Mouse (Mus musculus) liver, embryonic 11.5 days (tissue): ENCODE results near the gene Nfkb1. TPM values are rescaled to one million over a fixed set of nuclear protein-coding genes. Genes with fewer than 3 reads are reported as not detected.

ENCODE experiments used
- ATAC-seq: fragments of 200-750 bp; cut with Nextera tagmentation; replicated peaks from 2 replicates; pipeline ENCODE4 v1.8.0; 2017; ENCODE audit warnings: moderate number of reproducible peaks, mild to moderate bottlenecking, moderate TSS enrichment, moderate library complexity; ENCODE audit not compliant: low FRiP score
- DNase-seq: peaks from one replicate; pipeline ENCODE4 v3.0.0-alpha.2; 2017; ENCODE audit warnings: low spot score
- H3K27ac ChIP-seq: fragments of 300-500 bp; sonication (generic); 2 replicates; pipeline ENCODE4 v1.5.1; 2014; ENCODE audit warnings: mild to moderate bottlenecking, low read depth, low read length, control low read depth
- H3K27me3 ChIP-seq: fragments of 300-500 bp; sonication (generic); replicated peaks from 2 replicates; pipeline ENCODE4 v1.6.1; 2014; ENCODE audit warnings: low read length, mixed read lengths; ENCODE audit not compliant: control insufficient read depth, insufficient read depth
- H3K36me3 ChIP-seq: fragments of 300-500 bp; sonication (generic); 2 replicates; pipeline ENCODE4 v1.6.1; 2014; ENCODE audit warnings: mild to moderate bottlenecking, low read length, moderate library complexity, mixed read lengths; ENCODE audit not compliant: control insufficient read depth, insufficient read depth
- H3K4me1 ChIP-seq: fragments of 300-500 bp; sonication (generic); replicated peaks from 2 replicates; pipeline ENCODE4 v1.6.1; 2014; ENCODE audit warnings: low read length, mixed read lengths; ENCODE audit not compliant: control insufficient read depth, insufficient read depth
- H3K4me2 ChIP-seq: fragments of 300-500 bp; sonication (generic); 2 replicates; pipeline ENCODE4 v1.6.1; 2014; ENCODE audit warnings: mild to moderate bottlenecking, control low read depth, moderate library complexity
- H3K4me3 ChIP-seq: fragments of 300-500 bp; sonication (generic); 2 replicates; pipeline ENCODE4 v1.5.1; 2014; ENCODE audit warnings: low read depth, low read length, control low read depth
- H3K9ac ChIP-seq: fragments of 300-500 bp; sonication (generic); 2 replicates; pipeline ENCODE4 v1.6.1; 2014; ENCODE audit warnings: low read depth, low read length, control low read depth
- H3K9me3 ChIP-seq: fragments of 300-500 bp; sonication (generic); 2 replicates; pipeline ENCODE4 v1.6.1; 2016; ENCODE audit warnings: low read length, inconsistent platforms, mixed read lengths; ENCODE audit not compliant: control insufficient read depth
- WGBS: fragments of 180-500 bp; shearing (Covaris S2); extraction: QIAGEN DNeasy Blood & Tissue Kit; methylation state at CpG from one replicate; pipeline ENCODE4 v1.1.7; 2014; 5-methylcytosine and 5-hydroxymethylcytosine counted together
- polyA plus RNA-seq: library from polyadenylated mRNA; unstranded; fragments of >200 nt; fragmentation: Nextera tagmentation; extraction: Ambion mirVana; gene quantifications from 2 replicates; pipeline ENCODE4 v1.2.1, GENCODE M21; 2014

Nfkb1 gene
- polyA plus RNA-seq, 1 experiment from 2014 or later, result 27.8 TPM

GRCm38 (mm10) chr3:135690568-135691190 lies 668 bp downstream of the Nfkb1 start:
- Histone ChIP-seq H3K4me1 (peaks cover 24% of the 10 kb centered on the region), H3K4me3 (peak overlapping the region; percentile 83), H3K27ac (peak overlapping the region; percentile 77), H3K9ac (peak overlapping the region; percentile 88), H3K27me3 (no peaks in the 10 kb centered on the region), H3K36me3 (no peaks in the 10 kb centered on the region), H3K9me3 (no peaks in the 10 kb centered on the region), H3K4me2 (peak overlapping the region; percentile 82)
- DNase-seq, result peak; percentile 71
- peak; percentile 57 for ATAC-seq
- under 1% methylated on average over 39 of the region's 47 CpGs for WGBS

- peak overlapping the region; percentile 77; the same call in 1 of the 2 replicates for H3K27ac ChIP-seq
- peaks cover 20% of the 10 kb centered on the region for H3K4me1 ChIP-seq
- H3K9ac ChIP-seq, result peak overlapping the region; percentile 88
- WGBS, result 49% methylated on average over 10 of the region's 10 CpGs
- DNase-seq (no peak), ATAC-seq (no peak)
- H3K4me3 ChIP-seq, result peak overlapping the region; percentile 83
- H3K9me3 ChIP-seq, result no peaks in the 10 kb centered on the region
- H3K36me3 ChIP-seq, result no peaks in the 10 kb centered on the region
- H3K27me3 ChIP-seq, result no peaks in the 10 kb centered on the region
- H3K4me2 ChIP-seq, result peak overlapping the region; percentile 82
These were observed 1.4 kb downstream of the Nfkb1 start for GRCm38 (mm10) chr3:135689773-135690567.

- Histone ChIP-seq H3K4me3 (no peak overlapping the region), H3K36me3 (no peaks in the 10 kb centered on the region), H3K27me3 (no peaks in the 10 kb centered on the region), H3K9me3 (no peaks in the 10 kb centered on the region), H3K27ac (no peak overlapping the region), H3K4me2 (peak overlapping the region; percentile 82), H3K4me1 (peaks cover 20% of the 10 kb centered on the region), H3K9ac (no peak overlapping the region)
- WGBS, result 31% methylated on average over 11 of the region's 11 CpGs
- no peak for DNase-seq
- ATAC-seq, result no peak
These were observed 2.2 kb downstream of the Nfkb1 start for GRCm38 (mm10) chr3:135688970-135689772.

- Histone ChIP-seq H3K9me3 (no peaks in the 10 kb centered on the region), H3K27me3 (no peaks in the 10 kb centered on the region), H3K4me1 (peaks cover 20% of the 10 kb centered on the region), H3K9ac (no peak overlapping the region), H3K4me3 (no peak overlapping the region), H3K4me2 (no peak overlapping the region), H3K36me3 (no peaks in the 10 kb centered on the region), H3K27ac (no peak overlapping the region)
- 64% methylated on average over 9 of the region's 9 CpGs for WGBS
- peak; percentile 24 for DNase-seq
- ATAC-seq, result no peak
These were observed 3.4 kb downstream of the Nfkb1 start for GRCm38 (mm10) chr3:135687965-135688364.

GRCm38 (mm10) chr3:135686419-135686818 lies 4.9 kb downstream of the Nfkb1 start:
- 66% methylated on average over 5 of the region's 5 CpGs for WGBS

GRCm38 (mm10) chr3:135683275-135683674 lies 8.1 kb downstream of the Nfkb1 start:
- ATAC-seq (no peak), DNase-seq (no peak)
- Histone ChIP-seq H3K27me3 (no peaks in the 10 kb centered on the region), H3K27ac (no peak overlapping the region), H3K9ac (no peak overlapping the region), H3K4me1 (peaks cover 16% of the 10 kb centered on the region), H3K36me3 (no peaks in the 10 kb centered on the region), H3K4me3 (no peak overlapping the region), H3K4me2 (no peak overlapping the region), H3K9me3 (no peaks in the 10 kb centered on the region)
- WGBS, result 55% methylated on average over 6 of the region's 6 CpGs

More at GRCm38 (mm10) chr3:135686419-135686818, 4.9 kb downstream of the Nfkb1 start:
- no peaks in the 10 kb centered on the region for H3K9me3 ChIP-seq
- H3K4me3 ChIP-seq, result no peak overlapping the region
- no peak overlapping the region for H3K27ac ChIP-seq
- peaks cover 21% of the 10 kb centered on the region for H3K4me1 ChIP-seq
- peak; percentile 20 for DNase-seq
- no peak for ATAC-seq
- H3K4me2 ChIP-seq, result no peak overlapping the region
- no peak overlapping the region for H3K9ac ChIP-seq
- H3K27me3 ChIP-seq, result no peaks in the 10 kb centered on the region
- H3K36me3 ChIP-seq, result no peaks in the 10 kb centered on the region

GRCm38 (mm10) chr3:135682240-135682639 lies 9.1 kb downstream of the Nfkb1 start:
- no peaks in the 10 kb centered on the region for H3K27me3 ChIP-seq
- H3K9ac ChIP-seq, result no peak overlapping the region
- H3K9me3 ChIP-seq, result no peaks in the 10 kb centered on the region
- WGBS, result 51% methylated on average over 3 of the region's 3 CpGs
- H3K36me3 ChIP-seq, result no peaks in the 10 kb centered on the region
- H3K27ac ChIP-seq, result no peak overlapping the region
- ATAC-seq (no peak), DNase-seq (no peak)
- no peak overlapping the region for H3K4me2 ChIP-seq
- no peak overlapping the region for H3K4me3 ChIP-seq
- H3K4me1 ChIP-seq, result peaks cover 16% of the 10 kb centered on the region

GRCm38 (mm10) chr3:135681272-135681783 lies 10.0 kb downstream of the Nfkb1 start:
- no peak for ATAC-seq

More at GRCm38 (mm10) chr3:135681272-135681783, 10.0 kb downstream of the Nfkb1 start:
- DNase-seq, result no peak
- Histone ChIP-seq H3K4me3 (no peak overlapping the region), H3K36me3 (no peaks in the 10 kb centered on the region), H3K4me1 (peaks cover 17% of the 10 kb centered on the region), H3K4me2 (no peak overlapping the region), H3K27ac (no peak overlapping the region), H3K9me3 (no peaks in the 10 kb centered on the region), H3K9ac (no peak overlapping the region), H3K27me3 (no peaks in the 10 kb centered on the region)
- 27% methylated on average over 8 of the region's 8 CpGs for WGBS
